Mouse (Mus musculus): ENCODE data around the gene Flt1. TPM values are rescaled to one million over a fixed set of nuclear protein-coding genes. Genes with fewer than 3 reads are reported as not detected.

The Flt1 gene
- polyA plus RNA-seq, 1 experiment from 2014 or later: 15.1 TPM

GRCm38 (mm10) chr5:147527788-147528187 is 198.0 kb downstream of the Flt1 start:
- 84% methylated on average over 3 of the region's 3 CpGs for WGBS
- H3K9me3 ChIP-seq (ENCODE audit: control insufficient read depth, low read length): no peaks in the 10 kb centered on the region
- H3K9ac ChIP-seq (ENCODE audit: low read length): no peak overlapping the region
- H3K4me2 ChIP-seq (ENCODE audit: low read length): no peak overlapping the region
- no peaks in the 10 kb centered on the region for H3K4me1 ChIP-seq (replicated peaks; ENCODE audit: control insufficient read depth, insufficient read depth, low read length)
- H3K36me3 ChIP-seq (ENCODE audit: control insufficient read depth, insufficient read depth, low read length): peaks cover 72% of the 10 kb centered on the region
- no peak overlapping the region for H3K4me3 ChIP-seq (ENCODE audit: low read depth, low read length)
- H3K27ac ChIP-seq (ENCODE audit: low read depth): no peak overlapping the region
- ATAC-seq (replicated peaks; ENCODE audit: low FRiP score, low TSS enrichment, low read depth) (no peak), DNase-seq (ENCODE audit: low spot score) (no peak)
- H3K27me3 ChIP-seq (replicated peaks; ENCODE audit: control insufficient read depth, insufficient read depth, low read length): no peaks in the 10 kb centered on the region

- no peaks in the 10 kb centered on the region for H3K27me3 ChIP-seq (replicated peaks; ENCODE audit: control insufficient read depth, insufficient read depth, low read length)
- DNase-seq (ENCODE audit: low spot score) (no peak), ATAC-seq (replicated peaks; ENCODE audit: low FRiP score, low TSS enrichment, low read depth) (no peak)
- no peak overlapping the region for H3K27ac ChIP-seq (ENCODE audit: low read depth)
- no peak overlapping the region for H3K9ac ChIP-seq (ENCODE audit: low read length)
- H3K9me3 ChIP-seq (ENCODE audit: control insufficient read depth, low read length): no peaks in the 10 kb centered on the region
- H3K36me3 ChIP-seq (ENCODE audit: control insufficient read depth, insufficient read depth, low read length): peaks cover 77% of the 10 kb centered on the region
- H3K4me3 ChIP-seq (ENCODE audit: low read depth, low read length): no peak overlapping the region
- WGBS: 86% methylated on average over 6 of the region's 6 CpGs
- no peaks in the 10 kb centered on the region for H3K4me1 ChIP-seq (replicated peaks; ENCODE audit: control insufficient read depth, insufficient read depth, low read length)
- H3K4me2 ChIP-seq (ENCODE audit: low read length): no peak overlapping the region
Measured at GRCm38 (mm10) chr5:147527006-147527405, 198.8 kb downstream of the Flt1 start.

Other genes starting within 250 kb of the Flt1 start
- 418 and 439 TPM in 2 replicates for gene Pomp, start 134.4 kb upstream of the Flt1 start, polyA plus RNA-seq (2014; fragmentation: Nextera tagmentation; extraction: Ambion mirVana)
- 2.9 and 3.4 TPM in 2 replicates for gene Slc46a3, start 168.8 kb upstream of the Flt1 start, polyA plus RNA-seq (2014; fragmentation: Nextera tagmentation; extraction: Ambion mirVana)
- 27.7 and 34.0 TPM in 2 replicates for gene Mtus2, start 231.3 kb upstream of the Flt1 start, polyA plus RNA-seq (2014; fragmentation: Nextera tagmentation; extraction: Ambion mirVana)